Mouse (Mus musculus) mouse trophoblast stem cell (cell line): ENCODE results near the gene Ckb.
"Not testable (repeated sequence)": the region's sequence is repeated elsewhere in the genome, so short reads cannot be mapped to it uniquely, and the experiment has no call there.

Experiments
- in situ Hi-C, 2 experiments: fragments of 300-500 bp; cut with MseI, MboI; formaldehyde crosslinking; loops; 2 replicates in 1 of 2; 3 replicates in 1 of 2; pipeline ENCODE4 v1.15.1; 2025

The Ckb gene

GRCm38 (mm10) chr12:111672176-111672575 lies at the start of gene Ckb:
Ckb (minus strand) TSS chr12:111672338.
- in situ Hi-C loops: no loop called here

GRCm38 (mm10) chr12:111720222-111720621 lies 48.1 kb upstream of the Ckb start:
- in situ Hi-C loops: no loop called here

- in situ Hi-C loops: no loop called here
Measured at GRCm38 (mm10) chr12:111718656-111719055, 46.5 kb upstream of the Ckb start.

GRCm38 (mm10) chr12:111716505-111716904 lies 44.4 kb upstream of the Ckb start:
- in situ Hi-C loops: no loop called here

- in situ Hi-C loops: not testable (repeated sequence)
Measured at GRCm38 (mm10) chr12:111713880-111714279, 41.7 kb upstream of the Ckb start.

GRCm38 (mm10) chr12:111713004-111713651 lies 41.0 kb upstream of the Ckb start, which contains the start of the genes Bag5 and Apopt1:
Bag5 (minus strand) TSS chr12:111713257.
Apopt1 (plus strand) TSS chr12:111713261.
- in situ Hi-C loops: no loop called here

GRCm38 (mm10) chr12:111712476-111712875 lies 40.3 kb upstream of the Ckb start:
- in situ Hi-C loops: no loop called here

GRCm38 (mm10) chr12:111710091-111710490 lies 38.0 kb upstream of the Ckb start:
- in situ Hi-C loops: no loop called here

- in situ Hi-C loops: no loop called here
Measured at GRCm38 (mm10) chr12:111708181-111708580, 36.0 kb upstream of the Ckb start.

GRCm38 (mm10) chr12:111705186-111705973 lies 33.2 kb upstream of the Ckb start:
- in situ Hi-C loops: no loop called here

GRCm38 (mm10) chr12:111704609-111705008 lies 32.5 kb upstream of the Ckb start:
- in situ Hi-C loops: no loop called here

GRCm38 (mm10) chr12:111703301-111703700 lies 31.2 kb upstream of the Ckb start:
- in situ Hi-C loops: no loop called here

- in situ Hi-C loops: no loop called here
Measured at GRCm38 (mm10) chr12:111700920-111701458, 28.9 kb upstream of the Ckb start.

GRCm38 (mm10) chr12:111699542-111699941 lies 27.4 kb upstream of the Ckb start:
- in situ Hi-C loops: no loop called here

GRCm38 (mm10) chr12:111698346-111698913 lies 26.3 kb upstream of the Ckb start:
- in situ Hi-C loops: no loop called here

- in situ Hi-C loops: no loop called here
Measured at GRCm38 (mm10) chr12:111697708-111698107, 25.6 kb upstream of the Ckb start.

GRCm38 (mm10) chr12:111696239-111696638 lies 24.1 kb upstream of the Ckb start:
- in situ Hi-C loops: no loop called here

- in situ Hi-C loops: no loop called here
Measured at GRCm38 (mm10) chr12:111694880-111695804, 23.0 kb upstream of the Ckb start.

- in situ Hi-C loops: no loop called here
Measured at GRCm38 (mm10) chr12:111694271-111694781, 22.2 kb upstream of the Ckb start.

GRCm38 (mm10) chr12:111693341-111694270 lies 21.5 kb upstream of the Ckb start:
- in situ Hi-C loops: no loop called here
